Mouse (Mus musculus) E14TG2a.4 (cell line): ENCODE results near the gene Hsbp1.
A peak's percentile ranks its signal among the peaks of the same experiment; 100 is the strongest.
"Not testable (repeated sequence)": the region's sequence is repeated elsewhere in the genome, so short reads cannot be mapped to it uniquely, and the experiment has no call there.

Source experiments
- CTCF ChIP-seq: conservative IDR thresholded peaks from 2 replicates; pipeline ENCODE4 v1.5.1; 2014; ENCODE audit warnings: low read length
- NANOG ChIP-seq: IDR thresholded peaks from 2 replicates; pipeline ENCODE4 v1.6.1; 2014; ENCODE audit warnings: borderline replicate concordance, low read length, mixed read lengths
- POU5F1 ChIP-seq: IDR thresholded peaks from 2 replicates; pipeline ENCODE4 v1.6.1; 2014; ENCODE audit warnings: low read length, borderline replicate concordance

GRCm38 (mm10) chr8:119356631-119357030 is 12.3 kb downstream of the Hsbp1 start:
- peak; percentile 48 for TF ChIP-seq CTCF
- TF ChIP-seq POU5F1, NANOG: not testable (repeated sequence)
